Mouse (Mus musculus): ENCODE data around the gene Lrrc38. TPM values are rescaled to one million over a fixed set of nuclear protein-coding genes. Genes with fewer than 3 reads are reported as not detected.
"Not testable (repeated sequence)": the region's sequence is repeated elsewhere in the genome, so short reads cannot be mapped to it uniquely, and the experiment has no call there.

Lrrc38 gene
- total RNA-seq (2021): 10 to 100 TPM; 22.7 to 26.8 TPM
- long read RNA-seq, experiment 1, transcript Lrrc38-201 (2 exons, 2,324 nt): major isoform, 21 of 24 reads
- long read RNA-seq, experiment 1, partial matches to known transcripts: 3 of 24 reads
- long read RNA-seq, experiment 1, other reads (novel, unspliced or antisense): 0 of 24 reads
- long read RNA-seq, experiment 2, transcript Lrrc38-201 (2 exons, 2,324 nt): major isoform, 27 of 33 reads
- long read RNA-seq, experiment 2, partial matches to known transcripts: 4 of 33 reads
- long read RNA-seq, experiment 2, other reads (novel, unspliced or antisense): 2 of 33 reads

DNA sequence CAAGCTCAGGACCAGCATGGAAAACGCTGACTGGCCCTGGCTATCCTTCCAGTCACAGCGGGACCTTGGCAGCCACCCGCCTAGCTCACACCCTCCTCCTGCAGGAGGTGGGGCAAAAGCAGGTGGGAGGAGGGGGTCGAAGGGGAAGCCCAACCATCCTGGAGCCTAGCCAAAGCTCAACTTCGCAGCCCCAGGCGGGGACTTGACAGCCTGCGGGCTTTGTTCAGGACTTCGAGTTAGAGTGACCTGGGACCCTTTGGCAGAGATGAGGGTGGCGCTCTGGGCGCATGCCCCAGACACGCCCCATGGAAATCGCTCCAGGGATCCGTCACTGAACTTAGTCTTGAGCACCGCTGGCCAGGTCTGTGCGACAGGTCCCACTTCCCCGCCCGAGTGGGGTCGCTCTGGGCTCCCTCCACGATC is at the start of gene Lrrc38:
TSS of gene Lrrc38 (plus strand) at position 274 of the 423 bp plus-strand sequence.
- peak; percentile 81 for DNase-seq

DNA sequence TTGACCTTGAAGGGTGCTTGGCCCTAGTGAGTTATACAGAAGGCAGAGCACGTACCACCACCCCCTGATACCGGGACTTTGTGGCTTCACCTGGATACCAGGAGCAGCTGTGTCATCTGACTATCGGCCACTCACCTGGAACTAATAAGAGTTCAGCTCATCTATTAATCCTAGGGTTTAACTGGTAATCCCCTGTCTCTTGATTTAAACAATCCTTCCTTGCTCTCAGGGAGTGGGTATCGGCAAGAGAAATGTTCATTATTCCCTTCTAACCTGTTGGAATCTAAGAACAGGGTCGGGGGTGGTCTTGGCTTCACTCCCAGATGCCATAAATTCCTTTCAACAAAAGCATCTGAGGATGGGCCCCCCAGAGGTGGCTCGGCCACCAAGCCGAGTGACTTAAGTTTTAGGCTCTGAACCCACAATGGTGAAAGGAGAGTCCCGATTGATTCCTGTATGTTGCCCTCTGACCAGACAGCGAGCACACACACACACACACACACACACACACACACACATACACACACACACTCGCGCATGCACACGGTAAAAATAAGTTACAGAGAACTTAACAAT is 49.4 kb upstream of the Lrrc38 start:
- no peak for DNase-seq

DNA sequence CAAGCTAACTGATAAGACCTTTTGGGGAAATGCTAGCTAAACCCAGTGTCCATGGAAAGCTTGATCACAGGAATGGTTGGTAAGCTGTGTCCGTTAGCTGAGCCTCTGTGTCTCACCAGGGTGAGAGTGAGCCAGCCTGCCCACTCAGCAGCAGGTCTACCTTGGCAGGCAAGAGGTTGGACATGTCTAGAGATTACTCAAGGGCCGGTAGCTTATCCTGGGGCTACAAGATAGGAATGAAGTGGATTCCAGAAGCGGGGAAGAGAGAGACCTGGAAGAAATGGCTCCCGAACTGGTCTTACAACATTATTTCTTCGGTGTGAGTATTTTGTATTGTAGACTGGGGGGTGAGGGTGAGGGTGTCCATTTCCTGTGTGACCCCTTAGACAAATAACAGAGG is 48.5 kb upstream of the Lrrc38 start:
- no peak for DNase-seq

DNA sequence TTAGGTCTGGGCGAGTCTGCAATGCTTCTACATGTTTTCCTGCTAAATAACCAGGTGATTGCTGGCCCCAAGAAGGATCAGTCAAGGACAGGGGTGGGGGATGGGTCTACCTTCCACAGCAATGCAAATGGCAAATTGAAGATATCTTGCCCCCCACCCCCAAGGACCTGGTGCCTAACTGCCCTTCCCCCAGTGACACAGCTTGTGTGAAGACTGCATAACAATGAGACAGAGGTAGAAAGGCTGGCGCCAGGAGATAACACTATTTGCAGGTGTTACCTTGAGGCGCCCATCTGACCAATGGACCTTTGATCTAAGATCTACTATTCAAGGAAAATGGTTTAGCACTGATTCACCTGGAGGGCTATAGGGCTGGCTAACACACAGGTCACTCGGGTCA is 47.7 kb upstream of the Lrrc38 start:
- no peak for DNase-seq

DNA sequence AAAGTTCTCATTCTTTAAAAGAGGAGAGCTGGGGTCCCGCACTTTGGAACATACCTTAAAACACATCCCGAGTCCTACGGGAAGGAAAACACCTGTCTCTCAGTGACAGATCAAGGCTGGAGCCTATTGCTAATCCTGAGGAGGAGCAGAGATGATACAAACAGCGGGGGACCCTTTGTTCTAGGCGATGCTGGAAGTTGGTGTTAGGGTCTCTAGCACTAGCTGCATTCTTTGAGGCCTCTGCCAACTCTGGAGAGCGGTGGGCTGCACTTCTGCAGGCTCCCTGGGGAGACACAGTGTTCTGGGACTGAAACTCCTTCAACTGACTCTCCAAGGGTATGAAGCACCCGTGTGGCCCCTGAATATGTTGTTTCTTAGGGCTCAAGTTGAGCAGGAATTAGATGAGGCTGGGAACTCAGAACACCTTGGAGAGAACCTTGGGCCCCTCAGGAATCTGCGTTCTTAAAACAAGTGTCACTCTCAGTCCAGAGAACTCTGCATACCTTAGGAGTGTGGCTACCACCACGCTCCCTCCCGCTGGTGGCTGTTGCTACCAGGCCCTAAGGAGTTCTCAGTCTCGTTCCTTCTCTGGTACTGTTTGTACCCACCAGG is 47.2 kb upstream of the Lrrc38 start:
- no peak for DNase-seq

DNA sequence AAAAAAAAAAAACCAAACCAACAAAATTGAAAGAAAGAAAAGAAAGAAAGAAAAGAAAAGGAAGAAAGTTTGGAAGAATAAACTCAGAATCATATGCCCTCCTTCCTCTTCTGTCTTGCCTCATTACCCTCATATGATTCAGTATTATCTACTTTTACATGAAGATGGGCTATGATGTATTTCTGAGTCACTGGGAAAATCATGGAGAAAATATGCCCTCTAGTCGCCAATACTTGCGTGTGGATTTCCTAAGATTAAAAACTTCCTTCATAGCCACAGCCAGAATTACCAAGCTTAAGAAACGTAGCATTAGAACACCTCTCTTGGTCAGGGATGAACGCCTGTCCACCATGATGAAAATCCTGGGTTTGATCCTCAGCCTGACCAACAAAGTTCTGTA is 44.5 kb upstream of the Lrrc38 start:
- no peak for DNase-seq

DNA sequence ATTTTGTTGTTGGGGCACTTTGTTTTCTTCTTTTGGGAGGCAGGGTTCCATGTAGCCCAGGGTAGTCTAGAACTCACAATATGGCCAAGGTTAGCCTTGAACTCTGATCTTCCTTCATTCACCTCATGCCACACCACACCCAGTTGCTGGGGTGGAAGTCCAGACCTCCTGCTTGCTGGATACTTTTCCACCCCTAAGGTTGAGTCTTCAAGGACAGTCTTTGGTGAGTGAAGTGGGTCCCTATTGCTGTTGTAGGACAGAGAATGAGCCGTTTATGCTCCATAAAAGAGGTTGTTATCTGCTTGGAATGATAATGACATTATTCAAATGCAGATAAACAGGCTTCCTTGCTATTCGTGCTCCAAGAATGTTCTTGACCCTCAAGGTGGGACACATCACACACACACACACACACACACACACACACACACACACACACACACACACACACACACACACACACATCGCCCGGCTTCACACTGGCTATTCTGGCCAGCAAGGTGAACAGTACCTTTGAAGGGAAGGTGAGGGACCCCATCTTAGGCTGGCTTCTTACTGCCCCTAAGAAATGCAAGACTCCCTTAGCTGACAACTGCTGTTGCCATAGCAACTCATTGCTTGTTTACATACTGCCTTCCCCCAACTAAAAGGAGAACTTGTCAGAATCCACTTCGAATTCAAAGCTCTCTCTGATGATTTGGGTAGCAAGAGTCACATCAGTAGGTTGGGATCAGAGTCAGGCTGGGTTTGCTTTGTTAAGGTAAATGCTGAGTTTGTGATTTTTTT is 43.4 kb upstream of the Lrrc38 start:
- DNase-seq: no peak

DNA sequence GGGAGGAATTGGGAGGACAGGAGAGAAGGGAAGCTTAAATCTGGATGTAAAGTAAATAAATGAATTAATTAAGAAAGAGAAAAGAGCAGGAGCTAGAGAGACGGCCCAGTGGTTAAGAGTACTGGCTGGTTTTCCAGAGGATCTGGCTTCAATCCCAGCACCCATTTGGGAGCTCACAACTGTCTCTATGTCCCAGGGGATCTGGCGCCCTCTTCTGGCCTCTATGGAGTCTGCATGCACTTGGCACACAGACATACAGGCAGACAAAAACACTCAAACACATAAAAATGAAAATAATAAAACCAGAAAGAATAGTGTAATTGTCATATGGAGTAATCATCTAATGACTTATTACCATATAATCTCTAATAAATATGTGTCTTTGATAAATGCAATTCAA is 38.2 kb upstream of the Lrrc38 start:
- peak; percentile 19 for DNase-seq

DNA sequence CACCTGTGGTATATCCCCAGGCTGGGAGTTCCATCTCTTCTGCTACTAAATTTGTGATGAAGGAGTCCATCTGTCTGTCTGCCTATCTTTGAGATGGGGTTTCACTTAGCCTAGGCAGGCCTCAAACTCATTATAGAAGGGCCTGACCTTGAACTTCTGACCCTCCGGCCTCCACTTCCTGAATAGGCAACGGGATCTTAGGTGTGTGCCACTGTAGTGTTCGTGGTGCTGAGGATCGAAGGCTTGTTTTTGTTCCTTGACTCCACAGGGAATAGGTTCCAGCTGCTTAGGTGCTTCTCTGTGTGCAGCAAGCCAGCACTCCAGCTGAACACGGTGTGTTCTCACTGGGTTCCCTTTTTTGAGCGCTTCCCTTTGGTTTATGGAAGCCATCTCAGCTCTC is 36.3 kb upstream of the Lrrc38 start:
- DNase-seq: no peak

DNA sequence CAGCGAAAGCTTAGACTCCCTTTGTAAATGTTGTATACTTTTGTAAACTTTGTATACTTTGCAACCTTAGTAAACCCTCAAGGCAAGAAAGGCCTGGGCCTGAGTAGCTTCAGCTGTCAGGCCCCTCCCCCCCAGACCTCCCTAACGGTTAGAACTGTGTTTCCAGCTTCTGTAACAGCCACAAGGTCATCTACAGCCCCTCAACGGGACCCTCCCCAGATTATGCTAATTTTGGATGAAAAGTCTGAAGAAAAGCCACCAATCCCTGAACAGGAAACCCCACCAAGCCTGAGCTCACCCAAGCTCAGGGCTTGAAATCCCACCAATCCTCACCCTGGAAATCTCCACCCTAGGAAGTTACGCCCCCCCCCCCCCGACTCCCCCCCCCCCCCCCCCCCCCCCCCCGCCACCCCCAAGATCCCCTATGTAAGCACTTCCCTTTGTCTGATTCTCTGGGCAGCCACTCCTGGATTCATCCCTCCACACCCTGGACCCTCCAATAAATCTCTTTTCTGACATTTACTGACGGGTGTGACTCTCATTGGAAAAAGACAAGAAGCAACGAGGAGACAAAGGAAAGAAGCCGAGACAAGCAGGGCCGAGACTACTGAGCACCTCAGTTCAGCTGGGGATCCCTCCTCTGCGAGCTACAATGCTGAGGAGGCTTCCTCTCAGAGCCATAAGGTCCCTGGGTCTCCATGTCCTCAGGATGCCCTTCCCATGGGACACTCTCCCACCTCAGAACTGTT is 25.2 kb upstream of the Lrrc38 start:
- no peak for DNase-seq

DNA sequence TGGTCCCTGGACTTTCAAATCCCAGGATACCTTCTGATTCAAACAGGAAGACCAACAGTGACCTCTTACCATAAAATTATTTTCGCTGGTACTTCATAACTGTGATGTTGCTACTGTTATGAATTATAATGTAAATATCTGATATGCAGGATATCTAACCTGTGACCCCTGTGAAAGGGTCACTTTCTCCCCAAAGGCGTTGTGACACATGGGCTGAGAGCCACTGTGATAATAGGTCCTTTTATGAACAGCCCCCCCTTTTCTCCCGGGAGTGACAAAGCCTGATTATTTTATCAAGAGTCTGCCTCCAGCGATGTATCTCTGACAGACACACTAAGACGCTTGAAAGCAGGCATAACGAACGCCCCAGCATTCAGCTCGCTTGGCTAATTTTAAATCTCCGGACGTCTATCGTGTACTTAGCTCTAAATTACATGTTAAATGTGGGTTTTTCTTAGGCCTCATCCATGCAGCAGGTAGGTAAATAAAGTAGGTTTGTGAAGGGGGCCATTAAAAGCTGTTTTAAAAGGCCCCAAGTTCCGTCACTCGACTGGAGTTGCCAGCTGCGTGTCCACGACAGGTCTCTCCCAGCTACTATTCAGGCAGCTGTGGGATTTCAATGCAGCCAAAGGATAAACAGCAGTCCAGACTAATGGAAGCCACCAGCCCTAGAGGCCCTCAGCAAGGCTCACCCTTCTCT is 24.5 kb upstream of the Lrrc38 start:
- no peak for DNase-seq

DNA sequence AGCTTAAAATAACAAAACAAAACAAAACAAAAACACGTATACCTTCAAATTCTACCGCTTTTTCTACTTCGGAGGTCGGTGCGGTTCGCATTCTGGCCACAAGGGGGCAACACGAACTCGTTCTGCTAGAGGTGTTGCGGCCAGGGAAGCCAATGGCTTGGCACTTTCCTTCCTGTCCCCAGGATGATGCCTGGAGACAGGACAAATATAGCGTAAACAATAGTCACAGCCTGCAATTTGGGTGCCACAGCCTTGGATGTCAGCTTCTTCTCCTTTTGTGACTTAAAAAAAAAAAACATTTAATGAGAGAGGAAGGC is 24.0 kb upstream of the Lrrc38 start:
- DNase-seq: peak; percentile 40

DNA sequence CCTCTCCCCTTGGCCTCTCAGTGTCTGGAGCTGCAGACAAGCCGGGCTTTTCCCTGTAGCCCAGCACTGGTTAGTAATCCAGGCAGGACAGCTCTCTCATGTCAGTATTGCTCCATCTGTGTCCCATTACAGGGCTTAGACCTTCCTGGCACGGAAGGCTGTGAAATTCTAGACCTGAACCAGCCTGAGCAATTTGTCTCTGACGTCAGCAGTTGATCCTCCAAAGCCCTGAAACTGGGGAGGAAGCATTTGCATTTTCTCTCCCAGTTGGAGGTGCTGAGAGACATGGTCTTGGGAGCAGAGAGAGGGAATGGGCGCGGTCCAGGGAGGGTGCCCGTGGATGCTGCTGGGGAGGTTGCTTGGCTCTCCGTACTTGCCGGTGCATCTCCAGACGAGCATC is 19.0 kb upstream of the Lrrc38 start:
- DNase-seq: peak; percentile 74

DNA sequence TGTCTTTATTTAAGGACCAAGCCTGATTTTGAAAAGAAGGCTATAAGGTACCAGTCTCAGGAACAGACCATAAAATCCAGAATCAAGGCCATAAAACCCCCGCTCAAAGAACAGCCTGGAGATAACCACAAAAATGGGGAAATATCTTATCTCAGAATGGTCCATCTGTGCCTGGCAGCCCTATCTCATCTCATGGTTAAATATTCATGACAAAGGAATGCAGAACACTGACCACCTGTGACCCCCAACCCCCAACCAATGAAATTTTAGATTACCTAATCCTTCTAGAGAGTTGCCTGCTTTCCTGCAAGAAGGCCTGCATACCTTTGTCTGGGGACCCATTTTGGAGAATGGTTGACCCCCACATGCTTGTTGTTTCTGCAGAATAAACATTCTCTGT is 17.8 kb upstream of the Lrrc38 start:
- no peak for DNase-seq

DNA sequence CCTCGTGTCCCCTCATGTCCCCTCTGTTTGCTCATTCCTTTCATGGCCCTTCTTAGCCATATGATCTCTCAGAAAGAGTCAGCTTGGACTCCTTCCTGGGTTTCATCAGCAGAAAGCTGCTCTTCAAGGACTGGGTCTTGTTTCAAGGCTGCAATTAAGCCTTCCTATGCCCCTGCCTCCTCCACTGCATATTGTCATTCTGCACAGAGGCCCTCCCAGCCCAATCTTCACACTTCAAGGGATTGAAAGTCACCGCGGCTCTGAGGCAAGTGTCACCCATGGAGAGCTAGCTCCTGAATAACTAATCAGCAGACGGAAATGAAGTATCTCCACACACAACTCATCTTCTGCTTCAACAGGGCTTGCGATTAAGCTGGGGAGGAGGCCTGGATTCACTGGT is 15.4 kb upstream of the Lrrc38 start:
- no peak for DNase-seq

DNA sequence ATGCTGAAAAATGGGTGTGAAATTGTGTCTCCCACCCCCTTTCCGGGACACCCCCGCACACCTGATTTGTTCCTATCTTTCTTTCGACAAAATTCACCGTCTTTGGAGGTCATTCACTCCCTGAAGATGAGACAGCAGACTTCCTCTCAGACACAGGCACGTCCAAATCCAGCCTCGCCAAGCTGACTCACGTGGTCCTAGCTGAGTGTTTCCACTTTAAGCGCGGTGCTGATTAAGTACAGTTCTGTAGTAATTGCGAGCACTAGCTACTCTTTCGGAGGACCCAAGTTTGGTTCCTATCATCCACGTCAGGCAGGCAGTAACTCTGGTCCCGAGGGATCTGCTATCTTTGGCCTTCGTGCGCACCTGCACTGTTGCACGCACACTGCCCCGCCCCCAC is 14.6 kb upstream of the Lrrc38 start:
- DNase-seq: no peak

DNA sequence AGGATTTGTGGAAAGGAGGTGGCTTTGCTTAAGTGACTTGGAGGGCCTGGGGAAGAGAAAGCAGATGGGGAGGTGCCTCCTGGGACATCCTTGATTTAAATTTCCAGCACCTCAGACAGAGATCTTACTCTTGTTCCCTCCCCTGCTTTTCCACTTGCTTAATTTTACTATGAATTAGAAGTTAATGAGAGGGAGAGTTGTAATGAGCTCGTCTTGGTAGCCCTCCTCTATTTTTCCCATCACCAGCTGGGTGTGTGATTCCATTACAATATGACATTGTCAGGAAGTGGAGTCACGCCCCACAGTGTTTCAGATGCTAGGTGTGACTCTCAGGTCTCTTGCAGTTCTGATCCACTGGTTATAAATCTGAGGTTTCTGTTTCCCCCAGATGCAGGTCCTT is 13.5 kb upstream of the Lrrc38 start:
- no peak for DNase-seq

DNA sequence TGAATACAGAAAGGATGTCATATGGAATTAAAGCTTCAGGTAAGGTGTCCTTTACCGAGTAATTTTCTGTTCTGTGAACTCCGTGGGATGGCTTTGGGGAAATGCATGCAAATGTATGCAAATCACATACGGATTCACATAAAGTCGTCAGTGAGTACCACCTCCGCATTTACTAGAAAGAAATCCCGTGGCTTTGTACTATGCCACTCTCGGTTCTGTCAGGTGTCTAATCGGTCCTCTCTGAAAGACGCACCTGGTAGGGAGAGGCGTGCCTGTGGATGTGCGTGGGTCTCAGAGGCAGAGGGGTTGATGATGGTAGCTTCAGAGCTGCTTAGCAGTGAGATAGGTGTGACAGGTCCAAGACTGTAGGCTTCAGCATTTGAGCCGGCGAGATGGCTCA is 9.7 kb upstream of the Lrrc38 start:
- no peak for DNase-seq

DNA sequence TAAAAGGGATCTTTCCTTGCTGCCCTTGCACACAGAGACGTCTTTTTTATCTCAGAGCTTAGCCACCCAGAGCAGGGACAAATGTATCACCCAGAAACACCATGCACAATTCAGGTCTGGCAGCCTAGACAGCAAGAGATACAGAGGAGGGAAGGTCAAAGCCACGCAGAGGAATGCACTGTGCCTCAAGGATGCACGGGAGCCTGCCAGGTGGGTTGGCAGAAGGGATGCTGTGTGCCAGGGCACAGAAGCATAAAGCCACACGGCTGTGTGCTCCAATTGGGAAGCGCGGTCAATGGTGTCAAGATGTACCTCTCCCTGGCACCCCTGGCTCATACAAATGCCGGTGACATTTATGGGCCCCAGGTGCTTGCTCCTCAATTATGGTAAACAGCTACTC is 8.1 kb upstream of the Lrrc38 start:
- DNase-seq: no peak

DNA sequence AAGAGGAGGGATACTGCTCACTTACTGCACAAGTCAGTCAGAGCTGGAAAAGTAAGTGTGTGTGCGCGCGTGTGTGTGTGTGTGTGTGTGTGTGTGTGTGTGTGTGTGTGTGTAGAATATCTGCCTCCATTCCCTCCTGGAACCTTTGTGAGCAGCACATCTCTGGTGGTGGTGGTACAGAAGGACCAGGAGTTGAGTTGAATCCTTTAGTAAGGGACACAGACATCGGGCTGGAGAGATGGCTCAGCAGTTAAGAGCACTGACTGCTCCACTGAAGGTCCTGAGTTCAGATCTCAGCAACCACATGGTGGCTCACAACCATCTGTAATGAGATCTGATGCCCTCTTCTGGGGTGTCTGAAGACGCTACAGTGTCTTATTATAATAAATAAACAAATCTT is 4.1 kb upstream of the Lrrc38 start:
- not testable (repeated sequence) for DNase-seq

DNA sequence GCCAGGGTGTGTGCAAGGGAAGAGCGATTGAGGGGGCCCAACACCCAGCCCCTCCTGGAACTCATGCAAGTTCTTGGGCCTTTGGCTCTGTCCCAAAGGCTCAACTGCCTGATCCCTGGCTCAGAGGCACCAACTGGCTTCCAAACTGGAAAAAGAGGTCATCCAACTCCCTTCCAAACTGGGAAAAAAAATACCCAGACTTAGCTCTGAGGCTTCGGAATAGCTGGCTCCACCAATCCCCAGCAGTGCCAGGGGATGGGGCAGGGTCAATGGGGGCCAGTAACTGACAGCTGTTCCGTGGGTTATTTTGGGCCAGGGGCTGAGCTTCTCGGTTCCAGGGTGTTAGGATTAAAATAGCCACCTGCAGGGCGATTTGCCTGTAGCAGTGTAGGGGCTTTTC is 879 bp upstream of the Lrrc38 start:
- DNase-seq: peak; percentile 77
